Mouse (Mus musculus) neural tube, embryonic 11.5 days (tissue): ENCODE measurements around the gene Dnah7a. TPM values are rescaled to one million over a fixed set of nuclear protein-coding genes. Genes with fewer than 3 reads are reported as not detected.
"Not testable (repeated sequence)": the region's sequence is repeated elsewhere in the genome, so short reads cannot be mapped to it uniquely, and the experiment has no call there.

Experiments
- ATAC-seq: fragments of 200-750 bp; cut with Nextera tagmentation; 2 replicates; pipeline ENCODE4 v1.8.0; 2017; ENCODE audit warnings: moderate number of reproducible peaks, mild to moderate bottlenecking, moderate TSS enrichment, moderate library complexity; ENCODE audit not compliant: insufficient read depth, low FRiP score, low TSS enrichment
- DNase-seq: peaks from one replicate; pipeline ENCODE4 v3.0.0-alpha.2; 2015; ENCODE audit warnings: low spot score
- H3K27ac ChIP-seq: fragments of 300-500 bp; sonication (generic); 2 replicates; pipeline ENCODE4 v1.5.1; 2014; ENCODE audit warnings: low read depth, mild to moderate bottlenecking, low read length
- H3K27me3 ChIP-seq: fragments of 300-500 bp; sonication (generic); 2 replicates; pipeline ENCODE4 v1.6.1; 2014; ENCODE audit warnings: mild to moderate bottlenecking, low read length, mixed read lengths; ENCODE audit not compliant: control insufficient read depth, insufficient read depth
- H3K36me3 ChIP-seq: fragments of 300-500 bp; sonication (generic); 2 replicates; pipeline ENCODE4 v1.6.1; 2014; ENCODE audit warnings: mild to moderate bottlenecking, low read length, moderate library complexity, mixed read lengths; ENCODE audit not compliant: control insufficient read depth, insufficient read depth
- H3K4me1 ChIP-seq: fragments of 300-500 bp; sonication (generic); 2 replicates; pipeline ENCODE4 v1.6.1; 2014; ENCODE audit warnings: low read length, mixed read lengths; ENCODE audit not compliant: control insufficient read depth, insufficient read depth
- H3K4me2 ChIP-seq: fragments of 300-500 bp; sonication (generic); 2 replicates; pipeline ENCODE4 v1.6.1; 2014; ENCODE audit warnings: low read depth, mild to moderate bottlenecking, moderate library complexity
- H3K4me3 ChIP-seq: fragments of 300-500 bp; sonication (generic); 2 replicates; pipeline ENCODE4 v1.5.1; 2014; ENCODE audit warnings: low read depth, low read length
- H3K9ac ChIP-seq: fragments of 300-500 bp; sonication (generic); 2 replicates; pipeline ENCODE4 v1.6.1; 2014; ENCODE audit warnings: mild to moderate bottlenecking, low read length
- H3K9me3 ChIP-seq: fragments of 300-500 bp; sonication (generic); 2 replicates; pipeline ENCODE4 v1.6.1; 2016; ENCODE audit warnings: low read length; ENCODE audit not compliant: control insufficient read depth
- WGBS: fragments of 180-500 bp; shearing (Covaris S2); extraction: QIAGEN DNeasy Blood & Tissue Kit; methylation state at CpG from one replicate; pipeline ENCODE4 v1.1.7; 2014; 5-methylcytosine and 5-hydroxymethylcytosine counted together
- polyA plus RNA-seq: library from polyadenylated mRNA; unstranded; fragments of >200 nt; fragmentation: Nextera tagmentation; extraction: Ambion mirVana; gene quantifications from 2 replicates; pipeline ENCODE4 v1.2.1, GENCODE M21; 2014

Gene Dnah7a
- polyA plus RNA-seq, 1 experiment from 2014 or later, result 8.1 TPM

DNA sequence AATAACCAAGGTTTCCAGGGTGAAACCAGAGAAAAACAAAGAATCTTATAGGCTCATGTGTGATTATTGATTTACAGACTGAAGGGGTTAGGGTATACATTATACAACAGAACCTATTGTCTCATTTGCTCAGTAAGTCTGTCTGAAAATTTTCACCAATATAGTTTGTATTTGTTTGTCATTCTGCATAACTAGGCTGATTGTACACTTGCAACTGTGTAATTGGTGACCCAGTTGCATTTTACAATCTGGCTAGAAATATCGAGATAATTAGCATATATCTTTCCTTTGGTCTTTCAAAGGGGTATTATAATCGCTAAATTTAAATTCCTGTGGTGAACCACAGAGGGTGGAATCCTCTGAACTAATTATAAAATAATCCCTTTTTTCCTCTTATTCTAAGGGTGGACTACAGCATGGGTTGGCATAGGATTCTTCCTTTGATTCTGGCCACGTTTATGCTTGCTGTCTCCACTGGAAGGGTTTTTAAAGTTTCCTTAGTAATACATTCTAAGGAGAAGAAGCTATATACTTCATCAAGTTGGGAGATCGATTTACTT, 34.3 kb upstream of the Dnah7a start:
- ATAC-seq, result peak; percentile 42
- Histone ChIP-seq H3K4me3 (no peak overlapping the region), H3K9me3 (no peaks in the 10 kb centered on the region), H3K27me3 (no peaks in the 10 kb centered on the region), H3K27ac (no peak overlapping the region), H3K4me1 (no peaks in the 10 kb centered on the region), H3K36me3 (no peaks in the 10 kb centered on the region), H3K9ac (no peak overlapping the region), H3K4me2 (no peak overlapping the region)
- WGBS, result 71% methylated on average over 4 of the region's 4 CpGs
- no peak for DNase-seq

DNA sequence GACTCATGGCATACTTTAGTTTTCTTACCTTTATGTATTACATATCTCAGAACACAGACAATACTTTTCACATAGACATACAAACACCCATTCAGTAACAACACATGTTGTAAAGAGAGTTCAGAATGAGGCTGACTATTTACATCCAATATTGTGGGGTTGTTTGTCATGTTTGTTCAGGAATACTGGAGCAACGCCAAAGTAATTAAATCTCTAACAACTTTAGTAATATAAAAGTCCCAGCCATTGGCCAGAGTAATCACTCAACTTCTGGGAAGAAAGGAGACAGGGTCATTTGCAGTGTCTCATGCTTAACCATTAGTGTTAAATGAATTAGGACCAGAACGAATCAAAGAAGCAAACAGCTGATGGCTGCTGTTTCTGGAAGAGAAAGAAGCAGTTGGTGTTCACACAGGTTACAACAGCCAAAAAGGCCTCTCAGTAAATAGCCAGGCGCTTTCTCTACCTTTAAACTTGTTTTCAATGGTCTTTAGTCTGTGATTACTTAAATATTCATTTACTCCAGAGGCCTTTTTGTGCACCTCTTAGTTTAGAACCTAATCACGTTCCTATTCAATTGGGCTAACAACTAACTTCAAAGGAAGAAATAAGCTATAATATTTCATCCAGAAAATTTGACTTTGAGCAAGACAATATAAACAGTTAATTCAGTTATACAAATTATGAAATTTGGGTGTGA, 33.6 kb upstream of the Dnah7a start:
- H3K4me3 ChIP-seq, H3K27ac ChIP-seq, DNase-seq, H3K4me1 ChIP-seq, H3K36me3 ChIP-seq, H3K9ac ChIP-seq, H3K27me3 ChIP-seq, H3K9me3 ChIP-seq, H3K4me2 ChIP-seq: not testable (repeated sequence)
- peak; percentile 77 for ATAC-seq
- 34% methylated on average over 3 of the region's 4 CpGs for WGBS

DNA sequence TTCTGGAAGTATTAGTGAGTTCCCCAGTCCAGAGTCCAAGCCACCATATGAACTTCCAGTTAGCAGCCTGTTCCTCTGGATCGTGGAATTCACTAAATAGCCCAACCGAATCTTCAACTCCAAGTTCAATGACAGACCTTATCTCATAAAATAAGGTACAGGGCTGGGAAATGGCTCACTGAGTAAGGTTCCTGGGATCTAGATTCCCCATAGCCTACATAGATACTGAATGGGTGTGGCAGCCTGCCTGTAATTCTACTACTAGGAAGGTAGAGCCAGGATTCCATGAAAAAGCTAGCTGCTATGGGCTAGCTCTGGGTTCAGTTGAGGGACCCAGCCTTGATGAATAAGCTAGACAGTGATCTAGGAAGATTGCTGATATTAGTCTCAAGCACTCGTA, 30.0 kb upstream of the Dnah7a start:
- DNase-seq (no peak), ATAC-seq (no peak)
- Histone ChIP-seq H3K4me1 (no peaks in the 10 kb centered on the region), H3K27me3 (no peaks in the 10 kb centered on the region), H3K9me3 (no peaks in the 10 kb centered on the region), H3K36me3 (no peaks in the 10 kb centered on the region), H3K9ac (no peak overlapping the region), H3K4me2 (no peak overlapping the region), H3K27ac (no peak overlapping the region), H3K4me3 (no peak overlapping the region)
- 89% methylated on average over 3 of the region's 3 CpGs for WGBS

DNA sequence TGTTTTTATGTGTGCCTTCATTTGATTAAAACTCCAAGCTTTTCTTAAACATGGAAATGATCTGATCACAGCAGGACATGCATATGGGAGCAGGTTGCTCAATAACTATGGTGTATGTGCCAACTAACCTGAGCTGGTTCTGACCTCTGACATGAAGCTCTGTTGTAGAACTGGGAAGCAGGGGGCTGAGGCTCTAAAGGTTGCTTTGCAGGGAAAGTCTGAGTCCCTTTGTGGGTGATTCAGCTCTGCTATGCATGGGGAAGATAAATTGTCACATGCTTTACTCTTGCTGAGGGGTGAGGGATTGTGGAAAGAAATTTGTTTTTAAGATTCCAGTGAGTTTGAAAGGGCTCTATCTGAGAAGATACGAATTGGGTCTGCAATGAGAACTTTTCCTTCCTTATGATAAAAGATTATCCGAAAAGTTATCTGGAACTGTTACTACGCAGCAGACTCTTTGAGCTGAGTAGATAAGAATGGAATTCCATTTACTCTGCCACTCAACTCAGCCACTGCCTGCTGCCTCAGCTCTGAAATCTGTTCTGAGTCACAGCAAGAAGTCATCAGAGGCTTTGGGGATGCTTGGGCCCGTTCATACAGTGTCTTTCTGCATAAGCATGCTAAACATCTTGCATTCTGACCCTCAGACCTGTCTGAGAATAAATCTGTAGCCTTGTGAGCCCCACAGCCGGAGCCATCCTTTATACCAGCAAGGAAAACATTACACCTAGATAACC, 22.1 kb upstream of the Dnah7a start:
- DNase-seq, result no peak

DNA sequence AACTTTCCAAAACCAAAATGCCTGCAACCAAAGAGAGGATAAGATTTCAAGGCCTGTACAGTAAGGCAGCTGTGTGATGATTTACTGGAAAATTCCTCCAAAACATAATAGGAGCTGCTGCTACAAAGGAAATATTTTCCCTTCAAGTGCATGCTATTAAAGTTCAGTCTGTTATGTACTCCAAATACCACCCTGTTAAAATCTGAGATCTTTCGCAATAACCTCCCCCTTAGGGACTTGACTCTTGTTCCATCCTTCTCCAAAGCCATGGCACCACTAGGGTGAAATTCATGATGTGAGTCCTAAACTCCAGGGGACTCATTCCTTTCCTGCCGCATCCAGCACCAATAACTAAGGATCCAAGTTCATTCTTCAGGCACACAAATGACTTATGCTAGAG, 20.3 kb upstream of the Dnah7a start:
- Histone ChIP-seq H3K4me3 (no peak overlapping the region), H3K4me2 (no peak overlapping the region), H3K9ac (no peak overlapping the region), H3K9me3 (no peaks in the 10 kb centered on the region), H3K36me3 (no peaks in the 10 kb centered on the region), H3K27me3 (no peaks in the 10 kb centered on the region), H3K4me1 (no peaks in the 10 kb centered on the region), H3K27ac (no peak overlapping the region)
- DNase-seq, result no peak
- 91% methylated on average over 2 of the region's 2 CpGs for WGBS
- ATAC-seq, result no peak

More for the DNA sequence above, 22.1 kb upstream of the Dnah7a start:
- no peak overlapping the region for H3K9ac ChIP-seq
- no peaks in the 10 kb centered on the region for H3K36me3 ChIP-seq
- no peak overlapping the region for H3K4me3 ChIP-seq
- H3K27me3 ChIP-seq, result no peaks in the 10 kb centered on the region
- no peak overlapping the region for H3K4me2 ChIP-seq
- H3K9me3 ChIP-seq, result no peaks in the 10 kb centered on the region
- WGBS, result 85% methylated on average over 5 of the region's 5 CpGs
- ATAC-seq, result no peak
- no peaks in the 10 kb centered on the region for H3K4me1 ChIP-seq
- no peak overlapping the region for H3K27ac ChIP-seq

DNA sequence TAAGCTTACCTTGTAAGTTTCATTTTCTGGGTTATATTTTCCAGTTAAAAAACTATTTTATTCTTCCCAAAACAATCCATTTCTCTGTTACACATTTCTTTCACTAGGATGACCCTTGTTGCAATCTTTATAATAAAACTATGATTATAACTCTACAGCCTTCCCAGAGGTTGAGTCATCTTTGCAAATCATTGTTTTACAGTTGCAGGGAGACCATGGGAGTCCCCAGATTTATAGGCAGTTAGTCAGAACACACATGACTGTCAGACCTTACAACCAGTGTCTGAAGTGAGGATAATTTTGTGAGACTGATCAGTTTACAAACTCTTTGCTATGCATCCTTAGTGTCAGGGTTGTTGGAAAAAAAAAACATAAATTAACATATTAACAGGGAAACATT, 14.8 kb upstream of the Dnah7a start:
- no peaks in the 10 kb centered on the region for H3K9me3 ChIP-seq
- no peaks in the 10 kb centered on the region for H3K4me1 ChIP-seq
- no peak for DNase-seq
- no peak overlapping the region for H3K4me2 ChIP-seq
- no peak for ATAC-seq
- H3K4me3 ChIP-seq, result no peak overlapping the region
- no peak overlapping the region for H3K27ac ChIP-seq
- H3K9ac ChIP-seq, result no peak overlapping the region
- no peaks in the 10 kb centered on the region for H3K27me3 ChIP-seq
- no peaks in the 10 kb centered on the region for H3K36me3 ChIP-seq

DNA sequence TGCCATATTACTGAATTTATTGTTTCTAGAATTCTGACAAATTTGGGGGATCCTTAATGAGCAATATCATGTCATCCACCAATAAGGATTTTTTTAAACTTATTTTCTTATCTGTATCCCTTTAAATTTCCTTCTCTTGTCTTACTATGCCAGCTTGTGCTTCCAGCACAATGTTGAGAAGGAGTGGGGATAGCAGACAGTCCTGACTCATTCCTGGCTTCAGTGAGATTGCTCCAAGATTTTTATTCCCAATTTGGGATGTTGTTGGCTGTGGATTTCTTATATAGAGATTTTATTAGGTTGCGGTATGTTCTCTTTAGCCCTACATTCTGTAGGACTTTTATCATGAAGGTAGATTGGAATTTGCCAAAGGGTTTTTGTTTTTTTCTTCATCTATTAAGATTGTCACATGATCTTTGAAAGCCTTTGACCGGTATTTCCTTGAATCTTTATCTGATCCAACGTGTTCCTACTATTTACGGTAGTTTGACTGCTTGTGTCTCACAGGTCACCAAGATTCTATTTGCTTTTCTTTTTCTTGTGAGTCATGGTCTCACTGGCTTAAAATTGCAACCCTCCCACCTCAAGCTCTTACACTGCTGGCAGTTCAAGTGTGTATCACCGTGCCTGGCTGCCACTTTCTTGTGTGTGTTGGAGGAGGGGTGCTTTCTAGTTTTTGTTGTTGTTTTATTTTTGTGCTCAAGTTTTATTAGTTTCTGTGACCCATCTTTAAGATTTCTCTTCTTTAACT, 14.2 kb upstream of the Dnah7a start:
- H3K4me2 ChIP-seq, result no peak overlapping the region
- ATAC-seq (no peak), DNase-seq (no peak)
- H3K27me3 ChIP-seq, result no peaks in the 10 kb centered on the region
- H3K4me3 ChIP-seq, result no peak overlapping the region
- H3K4me1 ChIP-seq, result no peaks in the 10 kb centered on the region
- H3K9ac ChIP-seq, result no peak overlapping the region
- H3K27ac ChIP-seq, result no peak overlapping the region
- no peaks in the 10 kb centered on the region for H3K9me3 ChIP-seq
- no peaks in the 10 kb centered on the region for H3K36me3 ChIP-seq
- WGBS, result 90% methylated on average over 5 of the region's 5 CpGs

DNA sequence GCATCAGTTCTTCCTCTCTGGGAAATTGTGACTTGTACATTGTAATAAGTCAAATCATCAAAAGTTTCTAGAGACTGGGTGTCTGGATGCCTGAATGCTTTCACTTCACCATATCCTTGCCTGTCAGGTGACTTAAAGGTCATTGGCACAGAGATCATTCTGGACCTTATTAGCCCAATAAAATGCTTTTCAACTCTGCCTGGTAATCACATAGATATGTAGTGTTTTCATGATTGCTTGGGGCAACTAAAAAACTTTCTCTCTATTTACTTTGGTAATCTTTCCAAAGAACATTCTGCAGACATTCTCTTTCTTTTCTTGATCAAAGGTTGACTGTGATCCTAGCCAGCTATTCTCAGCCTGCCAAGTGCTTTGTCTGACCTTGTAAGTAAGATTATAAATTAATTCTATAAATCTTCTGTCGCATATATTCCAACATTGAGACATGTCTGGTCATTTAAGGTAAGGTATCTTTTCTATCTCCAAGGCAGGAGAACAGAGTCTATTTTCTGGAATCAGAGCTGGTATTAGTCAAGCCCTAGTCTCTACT, 9.5 kb upstream of the Dnah7a start:
- no peak overlapping the region for H3K27ac ChIP-seq
- no peak overlapping the region for H3K4me3 ChIP-seq
- DNase-seq (no peak), ATAC-seq (no peak)
- WGBS, result 89% methylated on average over 1 of the region's 1 CpGs
- H3K9ac ChIP-seq, result no peak overlapping the region
- no peaks in the 10 kb centered on the region for H3K4me1 ChIP-seq
- H3K9me3 ChIP-seq, result no peaks in the 10 kb centered on the region
- H3K27me3 ChIP-seq, result no peaks in the 10 kb centered on the region
- H3K36me3 ChIP-seq, result no peaks in the 10 kb centered on the region
- H3K4me2 ChIP-seq, result no peak overlapping the region
